In genomic region chr19:46572548-46572947, GRCm38 (mm10) we compare ENCODE assay signal across 8 mouse cellular contexts. TPM values are rescaled to one million over a fixed set of nuclear protein-coding genes. Genes with fewer than 3 reads are reported as not detected.
DNase-seq lines count a peak whose midpoint lies in the region; ATAC-seq and TF ChIP-seq lines count a peak whose summit lies in the region.

No protein-coding gene starts in this region.

- DNase-seq in gastrocnemius, adult 2 months: peak; percentile 49
- DNase-seq in gastrocnemius, postnatal 25 days: no peak
- DNase-seq in forebrain, embryonic 11.5 days (ENCODE audit: low spot score): peak; percentile 75
- peak; percentile 45 for DNase-seq in liver, embryonic 11.5 days (ENCODE audit: low spot score)
- no peak for DNase-seq in thymus, postnatal 25 days

- H3K9me3 ChIP-seq in ES-Bruce4 (replicated peaks; ENCODE audit: control insufficient read depth, insufficient read depth, low read length, poor library complexity, severe bottlenecking): no peaks in the 10 kb centered on the region
- no peaks in the 10 kb centered on the region; the same call in 1 of the 2 replicates for H3K9me3 ChIP-seq in forebrain, embryonic 11.5 days (ENCODE audit: control insufficient read depth, low read length)
- H3K9me3 ChIP-seq in liver, embryonic 11.5 days (ENCODE audit: control insufficient read depth, low read length): no peaks in the 10 kb centered on the region
- H3K9me3 ChIP-seq in stomach, embryonic 14.5 days (ENCODE audit: control insufficient read depth, low read depth, low read length): no peaks in the 10 kb centered on the region

- peak overlapping the region; percentile 83 for H3K4me2 ChIP-seq in forebrain, embryonic 11.5 days (ENCODE audit: low read depth, low read length, severe bottlenecking)
- peak overlapping the region; percentile 96 for H3K4me2 ChIP-seq in liver, embryonic 11.5 days
- H3K4me2 ChIP-seq in stomach, embryonic 14.5 days (replicated peaks; ENCODE audit: low read depth, low read length): peak overlapping the region; percentile 75

- H3K4me3 ChIP-seq in gastrocnemius, adult 2 months: peak overlapping the region; percentile 76
- peak overlapping the region; percentile 82 for H3K4me3 ChIP-seq in ES-Bruce4 (ENCODE audit: low read depth, low read length)
- peak overlapping the region; percentile 74 for H3K4me3 ChIP-seq in forebrain, embryonic 11.5 days (ENCODE audit: low read depth, low read length)
- H3K4me3 ChIP-seq in liver, embryonic 11.5 days (ENCODE audit: low read depth, low read length): peak overlapping the region; percentile 82
- peak overlapping the region; percentile 63 for H3K4me3 ChIP-seq in stomach, embryonic 14.5 days (ENCODE audit: low read depth, low read length)

- no peak for TF ChIP-seq CTCF in gastrocnemius, adult 2 months (IDR thresholded peaks at IDR 0.05)
- TF ChIP-seq CTCF in ES-Bruce4 (IDR thresholded peaks at IDR 0.05; ENCODE audit: low read depth, low read length): no peak

- no peaks in the 10 kb centered on the region for H3K27me3 ChIP-seq in ES-Bruce4 (ENCODE audit: control insufficient read depth, insufficient read depth, low read length, poor library complexity, severe bottlenecking)
- no peaks in the 10 kb centered on the region for H3K27me3 ChIP-seq in forebrain, embryonic 11.5 days (ENCODE audit: control insufficient read depth, insufficient read depth, low read length)
- no peaks in the 10 kb centered on the region for H3K27me3 ChIP-seq in liver, embryonic 11.5 days (replicated peaks; ENCODE audit: control insufficient read depth, insufficient read depth, low read length)
- no peaks in the 10 kb centered on the region for H3K27me3 ChIP-seq in stomach, embryonic 14.5 days (ENCODE audit: control insufficient read depth, insufficient read depth, low read length)

- ATAC-seq in forebrain, embryonic 11.5 days (replicated peaks; ENCODE audit: low FRiP score): peak; percentile 55
- ATAC-seq in liver, embryonic 11.5 days (replicated peaks; ENCODE audit: low FRiP score): peak; percentile 28; the same call in 1 of the 2 replicates
- ATAC-seq in stomach, embryonic 14.5 days (ENCODE audit: insufficient number of reproducible peaks, insufficient read depth, low FRiP score, low read depth): 0 out of 2 replicates have a peak, but pooled peaks have one; percentile 0
- no peak for ATAC-seq in activated CD4-positive, CD25-positive, alpha-beta regulatory T cell, adult 4 months

- TF ChIP-seq POLR2A in ES-Bruce4 (IDR thresholded peaks at IDR 0.05; ENCODE audit: insufficient read depth, low read length): no peak

- H3K9ac ChIP-seq in ES-Bruce4 (ENCODE audit: low read depth, poor library complexity, severe bottlenecking): peak overlapping the region; percentile 63
- peak overlapping the region; percentile 84 for H3K9ac ChIP-seq in forebrain, embryonic 11.5 days (ENCODE audit: low read length)
- H3K9ac ChIP-seq in liver, embryonic 11.5 days (ENCODE audit: low read depth, low read length): peak overlapping the region; percentile 67
- H3K9ac ChIP-seq in stomach, embryonic 14.5 days (replicated peaks; ENCODE audit: low read depth, low read length): peak overlapping the region; percentile 49

- WGBS in forebrain, embryonic 11.5 days: 2% methylated on average over 17 of the region's 17 CpGs
- WGBS in liver, embryonic 11.5 days: 1% methylated on average over 17 of the region's 17 CpGs
- WGBS in stomach, embryonic 14.5 days: 0% methylated on average over 17 of the region's 17 CpGs

- TF ChIP-seq EP300 in ES-Bruce4 (IDR thresholded peaks at IDR 0.05; ENCODE audit: insufficient read depth, low read depth, low read length): no peak

- no peaks in the 10 kb centered on the region for H3K4me1 ChIP-seq in ES-Bruce4 (ENCODE audit: control insufficient read depth, insufficient read depth, low read length)
- H3K4me1 ChIP-seq in forebrain, embryonic 11.5 days (replicated peaks; ENCODE audit: control insufficient read depth, insufficient read depth, low read length): peaks cover 3% of the 10 kb centered on the region; the same call in 1 of the 2 replicates
- peaks cover 21% of the 10 kb centered on the region for H3K4me1 ChIP-seq in liver, embryonic 11.5 days (replicated peaks; ENCODE audit: control insufficient read depth, insufficient read depth, low read length)
- H3K4me1 ChIP-seq in stomach, embryonic 14.5 days (ENCODE audit: control insufficient read depth, insufficient read depth, low read length): peaks cover 7% of the 10 kb centered on the region

- intact Hi-C loops in gastrocnemius, adult 2 months (cut with DNase I): loop anchor here (5.0 kb wide), 1 partner anchor 495 kb away; the partner anchor contains the start of gene Nolc1

- peak overlapping the region; percentile 92 for H3K27ac ChIP-seq in gastrocnemius, adult 2 months
- no peak overlapping the region for H3K27ac ChIP-seq in ES-Bruce4 (ENCODE audit: insufficient read depth, low read length)
- H3K27ac ChIP-seq in forebrain, embryonic 11.5 days (ENCODE audit: low read depth, low read length): peak overlapping the region; percentile 70
- H3K27ac ChIP-seq in liver, embryonic 11.5 days (ENCODE audit: low read depth, low read length): peak overlapping the region; percentile 50; the same call in 1 of the 2 replicates
- H3K27ac ChIP-seq in stomach, embryonic 14.5 days (ENCODE audit: low read length): peak overlapping the region; percentile 70; the same call in 1 of the 2 replicates

- H3K36me3 ChIP-seq in ES-Bruce4 (ENCODE audit: control insufficient read depth, insufficient read depth, low read length, poor library complexity, severe bottlenecking): no peaks in the 10 kb centered on the region
- no peaks in the 10 kb centered on the region for H3K36me3 ChIP-seq in forebrain, embryonic 11.5 days (ENCODE audit: control insufficient read depth, insufficient read depth, low read length)
- H3K36me3 ChIP-seq in liver, embryonic 11.5 days (ENCODE audit: control insufficient read depth, insufficient read depth, low read length): no peaks in the 10 kb centered on the region
- no peaks in the 10 kb centered on the region for H3K36me3 ChIP-seq in stomach, embryonic 14.5 days (ENCODE audit: control insufficient read depth, insufficient read depth, low read length)

RNA-seq across cellular contexts. Expression of gene Arl3, which starts 0.5 kb away (rescaled TPM):
- 10 to 100 TPM; 64.0 to 67.7 TPM for total RNA-seq in gastrocnemius, adult 2 months (2021)
- total RNA-seq in gastrocnemius, postnatal 25 days (2021): 10 to 100 TPM; 49.6 to 55.8 TPM
- 91.4 and 95.8 TPM in 2 replicates for polyA plus RNA-seq in ES-Bruce4 (2011; ENCODE audit: insufficient read depth, insufficient read length, low read depth, missing spikeins)
- polyA plus RNA-seq in forebrain, embryonic 11.5 days (2014; fragmentation: Nextera tagmentation; extraction: Ambion mirVana): 152 and 154 TPM in 2 replicates
- 42.6 and 50.5 TPM in 2 replicates for polyA plus RNA-seq in liver, embryonic 11.5 days (2014; fragmentation: Nextera tagmentation; extraction: Ambion mirVana)
- polyA plus RNA-seq in stomach, embryonic 14.5 days (2014; fragmentation: Nextera tagmentation; extraction: Ambion mirVana): 89.4 and 98.7 TPM in 2 replicates
- polyA plus RNA-seq in activated CD4-positive, CD25-positive, alpha-beta regulatory T cell, adult 4 months (2017; shearing (Covaris generic)): 10 to 100 TPM; 22.1 to 24.5 TPM

RNA-seq across cellular contexts. Expression of gene Sfxn2, which starts 0.6 kb away (rescaled TPM):
- total RNA-seq in gastrocnemius, adult 2 months (2021): 1 to 10 TPM; 3.2 to 3.7 TPM
- total RNA-seq in gastrocnemius, postnatal 25 days (2021): 1 to 10 TPM; 2.8 TPM
- polyA plus RNA-seq in ES-Bruce4 (2011; ENCODE audit: insufficient read depth, insufficient read length, low read depth, missing spikeins): 6.0 and 7.3 TPM in 2 replicates
- polyA plus RNA-seq in forebrain, embryonic 11.5 days (2014; fragmentation: Nextera tagmentation; extraction: Ambion mirVana): 10.9 and 14.6 TPM in 2 replicates
- polyA plus RNA-seq in liver, embryonic 11.5 days (2014; fragmentation: Nextera tagmentation; extraction: Ambion mirVana): 24.7 and 26.2 TPM in 2 replicates
- 19.3 and 20.8 TPM in 2 replicates for polyA plus RNA-seq in stomach, embryonic 14.5 days (2014; fragmentation: Nextera tagmentation; extraction: Ambion mirVana)
- polyA plus RNA-seq in activated CD4-positive, CD25-positive, alpha-beta regulatory T cell, adult 4 months (2017; shearing (Covaris generic)): 1 to 10 TPM; 4.3 to 6.9 TPM

RNA-seq across cellular contexts. Expression of gene Wbp1l, which starts 26.3 kb away (rescaled TPM):
- total RNA-seq in gastrocnemius, adult 2 months (2021): 100 to 1,000 TPM in 1 of 2 experiments, 10 to 100 TPM in 1; 65.4 to 101 TPM
- total RNA-seq in gastrocnemius, postnatal 25 days (2021): 10 to 100 TPM; 39.0 to 47.3 TPM
- polyA plus RNA-seq in ES-Bruce4 (2011; ENCODE audit: insufficient read depth, insufficient read length, low read depth, missing spikeins): 24.5 and 25.5 TPM in 2 replicates
- 41.3 and 41.4 TPM in 2 replicates for polyA plus RNA-seq in forebrain, embryonic 11.5 days (2014; fragmentation: Nextera tagmentation; extraction: Ambion mirVana)
- 36.6 and 40.7 TPM in 2 replicates for polyA plus RNA-seq in liver, embryonic 11.5 days (2014; fragmentation: Nextera tagmentation; extraction: Ambion mirVana)
- polyA plus RNA-seq in stomach, embryonic 14.5 days (2014; fragmentation: Nextera tagmentation; extraction: Ambion mirVana): 35.7 and 37.0 TPM in 2 replicates
- 10 to 100 TPM; 19.7 to 20.0 TPM for polyA plus RNA-seq in activated CD4-positive, CD25-positive, alpha-beta regulatory T cell, adult 4 months (2017; shearing (Covaris generic))

Comparison
In these comparisons a context has a peak if more than half of its experiments do, and no peak if none do; other contexts are left out.
1. DNase-seq: peak in gastrocnemius, adult 2 months (single experiment), forebrain, embryonic 11.5 days (single experiment) and liver, embryonic 11.5 days (single experiment); none in gastrocnemius, postnatal 25 days (single experiment) and thymus, postnatal 25 days (single experiment).
2. Peak in every context shown above with its lines, with median percentiles within 50 percentile points of each other: H3K4me3 ChIP-seq, H3K9ac ChIP-seq and H3K4me2 ChIP-seq.